ENCODE assay signal across 29 mouse cellular contexts in genomic region chr1:131025843-131026190, GRCm38 (mm10). TPM values are rescaled to one million over a fixed set of nuclear protein-coding genes. Genes with fewer than 3 reads are reported as not detected.
DNase-seq lines count a peak whose midpoint lies in the region; ATAC-seq and TF ChIP-seq lines count a peak whose summit lies in the region.
"Had no signal": no experiment of that assay in that cellular context is flagged by ENCODE, and none has a peak within 500 bp of the region (broad histone marks: within the 10 kb centered on the region; RNA-seq: fewer than 3 reads in every experiment).

No protein-coding gene starts in this region.

- no peak overlapping the region for H3K9ac ChIP-seq in liver, embryonic 12.5 days
- H3K9ac ChIP-seq: limb, embryonic 13.5 days; lung, embryonic 14.5 days; midbrain, embryonic 13.5 days; stomach, embryonic 15.5 days had no signal

- H3K27ac ChIP-seq in liver, embryonic 12.5 days = no peak overlapping the region
- H3K27ac ChIP-seq: embryonic facial prominence, embryonic 10.5 days; heart, adult 2 months; kidney, postnatal 0 days; limb, embryonic 13.5 days; midbrain, embryonic 13.5 days; stomach, embryonic 15.5 days had no signal

- H3K4me2 ChIP-seq in liver, embryonic 12.5 days = no peak overlapping the region
- H3K4me2 ChIP-seq: limb, embryonic 13.5 days; lung, embryonic 14.5 days; midbrain, embryonic 13.5 days; stomach, embryonic 15.5 days had no signal

- intact Hi-C loops in heart, postnatal 14 days (cut with DNase I) = no loop called here

- H3K4me1 ChIP-seq in liver, embryonic 12.5 days = peaks cover 33% of the 10 kb centered on the region
- H3K4me1 ChIP-seq: midbrain, embryonic 13.5 days; stomach, embryonic 15.5 days had no signal

- ATAC-seq in common myeloid progenitor, adult 5-6 weeks (replicated peaks; ENCODE audit: low read depth, poor library complexity, severe bottlenecking) = peak; percentile 74
- peak; percentile 40; the same call in 1 of the 2 replicates for ATAC-seq in liver, embryonic 12.5 days
- peak; percentile 56 for ATAC-seq in megakaryocyte progenitor cell, adult 5-6 weeks (replicated peaks; ENCODE audit: poor library complexity)
- ATAC-seq: hindbrain, embryonic 16.5 days; midbrain, embryonic 13.5 days had no signal

- H3K4me3 ChIP-seq in C2C12 (ENCODE audit: insufficient read depth, poor library complexity, severe bottlenecking) = no peak overlapping the region
- H3K4me3 ChIP-seq in liver, embryonic 12.5 days = no peak overlapping the region
- H3K4me3 ChIP-seq: embryonic facial prominence, embryonic 10.5 days; heart, adult 2 months; limb, embryonic 13.5 days; midbrain, embryonic 13.5 days; stomach, embryonic 15.5 days had no signal

- no peaks in the 10 kb centered on the region for H3K79me3 ChIP-seq in C2C12 (ENCODE audit: low read depth)

- H3ac ChIP-seq in C2C12 (ENCODE audit: control insufficient read depth, insufficient read length, low read depth) = no peak overlapping the region

- no peaks in the 10 kb centered on the region for H3K27me3 ChIP-seq in C2C12 (ENCODE audit: control insufficient read depth, insufficient read depth, insufficient read length)
- H3K27me3 ChIP-seq in liver, embryonic 12.5 days (replicated peaks) = peaks cover 20% of the 10 kb centered on the region
- H3K27me3 ChIP-seq: limb, embryonic 13.5 days; midbrain, embryonic 13.5 days; stomach, embryonic 15.5 days had no signal

- DNase-seq in testis, postnatal 10 days (ENCODE audit: low spot score) = no peak
- no peak for DNase-seq in urinary bladder, postnatal 36 days (ENCODE audit: low spot score in 2 of 2)
- DNase-seq in heart, postnatal 14 days = no peak
- DNase-seq in layer of hippocampus, adult 9-11 months = no peak
- DNase-seq: cerebellum, adult 2 months; gastrocnemius, postnatal 10 days; heart, adult 2 months; heart, postnatal 4 days; kidney, adult 11 months; lung, embryonic 14.5 days; lung, postnatal 36 days; right cerebral cortex, postnatal 25 days had no signal

- H3K36me3 ChIP-seq in C2C12 (ENCODE audit: control insufficient read depth, insufficient read depth) = no peaks in the 10 kb centered on the region
- H3K36me3 ChIP-seq in liver, embryonic 12.5 days = no peaks in the 10 kb centered on the region
- H3K36me3 ChIP-seq: embryonic facial prominence, embryonic 10.5 days; G1E; limb, embryonic 13.5 days; midbrain, embryonic 13.5 days; stomach, embryonic 15.5 days had no signal

- H3K9me3 ChIP-seq in liver, embryonic 12.5 days (replicated peaks) = no peaks in the 10 kb centered on the region
- H3K9me3 ChIP-seq: embryonic facial prominence, embryonic 10.5 days; G1E; limb, embryonic 13.5 days; midbrain, embryonic 13.5 days; stomach, embryonic 15.5 days had no signal

- no peak for TF ChIP-seq CTCF in C2C12 (IDR thresholded peaks at IDR 0.05; ENCODE audit: control insufficient read depth, insufficient read depth, insufficient read length)

- no peaks in the 10 kb centered on the region for H3K79me2 ChIP-seq in C2C12 (ENCODE audit: control insufficient read depth, insufficient read depth)

- 15% methylated on average over 4 of the region's 4 CpGs for WGBS in liver, embryonic 12.5 days (ENCODE audit: insufficient replicate concordance)

TF ChIP-seq in C2C12, 6 proteins besides CTCF, POLR2A, EP300 and RAD21:
- peak; percentile 15 for TF ChIP-seq MAX (IDR thresholded peaks at IDR 0.05)
- TF ChIP-seq MYOD1 (IDR thresholded peaks at IDR 0.05; ENCODE audit: control insufficient read depth, insufficient read length, low read depth) = no peak

RNA-seq across cellular contexts. Expression of gene Il10, which starts 6.2 kb away (rescaled TPM):
- polyA plus RNA-seq in C2C12 (2012; fragmentation: generic; extraction: Trizol) = not detected
- total RNA-seq in common myeloid progenitor, adult 5-6 weeks (2017) = not detected in 2 replicates
- not detected in 2 replicates for polyA plus RNA-seq in liver, embryonic 12.5 days (2016; fragmentation: Nextera tagmentation; extraction: Ambion mirVana)
- total RNA-seq in megakaryocyte progenitor cell, adult 5-6 weeks (2015) = 0.32 TPM in 1 of 2 replicates, not detected in the other
- total RNA-seq in megakaryocyte progenitor cell, adult 5-6 weeks (2017) = not detected in 2 replicates
- not detected for total RNA-seq in heart, postnatal 14 days (2021)
- total RNA-seq: adrenal gland, postnatal 4 days; G1E; gastrocnemius, postnatal 10 days; heart, adult 2 months; heart, postnatal 4 days; layer of hippocampus, adult 8-10 months; left cerebral cortex, adult 8-10 months had no signal
- polyA plus RNA-seq: cerebellum, adult 2 months; embryonic facial prominence, embryonic 10.5 days; forebrain, embryonic 11.5 days; frontal cortex, adult 2 months; G1E; heart, adult 2 months; heart, embryonic 14.5 days; hindbrain, embryonic 16.5 days; lung, embryonic 14.5 days; midbrain, embryonic 13.5 days; stomach, embryonic 15.5 days had no signal
